Comparison of ENCODE assay signal across 8 mouse cellular contexts in genomic region chr7:81493331-81494021, GRCm38 (mm10). TPM values are rescaled to one million over a fixed set of nuclear protein-coding genes. Genes with fewer than 3 reads are reported as not detected.
DNase-seq lines count a peak whose midpoint lies in the region; ATAC-seq and TF ChIP-seq lines count a peak whose summit lies in the region.

Gene Ap3b2 (minus strand): TSS chr7:81493925.

- no peaks in the 10 kb centered on the region for H3K36me3 ChIP-seq in forebrain, embryonic 11.5 days (ENCODE audit: control insufficient read depth, insufficient read depth, low read length)
- no peaks in the 10 kb centered on the region for H3K36me3 ChIP-seq in heart, embryonic 15.5 days
- no peaks in the 10 kb centered on the region for H3K36me3 ChIP-seq in liver, embryonic 12.5 days
- H3K36me3 ChIP-seq in stomach, postnatal 0 days (ENCODE audit: control insufficient read depth, insufficient read depth, low read length): no peaks in the 10 kb centered on the region

- DNase-seq in CD4-positive helper T cell, adult 2 months (ENCODE audit: low read depth, low spot score): peak; percentile 30
- DNase-seq in c-Kit-positive CD71-negative TER-119-negative erythroid progenitor cells, embryonic 14.5 days (ENCODE audit: low read depth): peak; percentile 35
- DNase-seq in forebrain, embryonic 11.5 days (ENCODE audit: low spot score): peak; percentile 86
- DNase-seq in kidney, postnatal 25 days: peak; percentile 56 to 78
- peak; percentile 85 for DNase-seq in neural tube, embryonic 10.5 days (ENCODE audit: extremely low spot score, low spot score)
- peak; percentile 79 for DNase-seq in stomach, postnatal 0 days (ENCODE audit: low spot score)

- under 1% methylated on average over 57 of the region's 57 CpGs for WGBS in forebrain, embryonic 11.5 days
- WGBS in heart, embryonic 15.5 days: under 1% methylated on average over 57 of the region's 57 CpGs
- WGBS in liver, embryonic 12.5 days (ENCODE audit: insufficient replicate concordance): under 1% methylated on average over 57 of the region's 57 CpGs
- under 1% methylated on average over 50 of the region's 57 CpGs for WGBS in stomach, postnatal 0 days

- peak within 1 kb of the TSS; percentile 87 for H3K4me2 ChIP-seq in forebrain, embryonic 11.5 days (ENCODE audit: low read depth, low read length, severe bottlenecking)
- H3K4me2 ChIP-seq in heart, embryonic 15.5 days: peak within 1 kb of the TSS; percentile 91
- H3K4me2 ChIP-seq in liver, embryonic 12.5 days: peak within 1 kb of the TSS; percentile 64
- peak within 1 kb of the TSS; percentile 62 for H3K4me2 ChIP-seq in stomach, postnatal 0 days (replicated peaks; ENCODE audit: low read depth)

- H3K4me3 ChIP-seq in forebrain, embryonic 11.5 days (ENCODE audit: low read depth, low read length): peak within 1 kb of the TSS; percentile 60
- peak within 1 kb of the TSS; percentile 57 for H3K4me3 ChIP-seq in heart, embryonic 15.5 days
- peak within 1 kb of the TSS; percentile 47 for H3K4me3 ChIP-seq in liver, embryonic 12.5 days
- H3K4me3 ChIP-seq in stomach, postnatal 0 days (ENCODE audit: low read depth, low read length): peak within 1 kb of the TSS; percentile 40

- peaks cover 10% of the 10 kb centered on the region for H3K4me1 ChIP-seq in forebrain, embryonic 11.5 days (replicated peaks; ENCODE audit: control insufficient read depth, insufficient read depth, low read length)
- peaks cover 9% of the 10 kb centered on the region for H3K4me1 ChIP-seq in heart, embryonic 15.5 days (replicated peaks)
- H3K4me1 ChIP-seq in liver, embryonic 12.5 days: peaks cover 7% of the 10 kb centered on the region; the same call in 1 of the 2 replicates
- no peaks in the 10 kb centered on the region for H3K4me1 ChIP-seq in stomach, postnatal 0 days (replicated peaks; ENCODE audit: control insufficient read depth, insufficient read depth)

- H3K27ac ChIP-seq in forebrain, embryonic 11.5 days (ENCODE audit: low read depth, low read length): peak within 1 kb of the TSS; percentile 83
- H3K27ac ChIP-seq in heart, embryonic 15.5 days: no peak within 1 kb of the TSS
- no peak within 1 kb of the TSS for H3K27ac ChIP-seq in liver, embryonic 12.5 days
- H3K27ac ChIP-seq in stomach, postnatal 0 days (replicated peaks): no peak within 1 kb of the TSS

- H3K27me3 ChIP-seq in forebrain, embryonic 11.5 days (ENCODE audit: control insufficient read depth, insufficient read depth, low read length): peaks cover 5% of the 10 kb centered on the region; the same call in 1 of the 2 replicates
- peaks cover 54% of the 10 kb centered on the region for H3K27me3 ChIP-seq in heart, embryonic 15.5 days
- H3K27me3 ChIP-seq in liver, embryonic 12.5 days (replicated peaks): peaks cover 64% of the 10 kb centered on the region
- H3K27me3 ChIP-seq in stomach, postnatal 0 days (ENCODE audit: control insufficient read depth, insufficient read depth, low read length): 0 out of 2 replicates have a peak, but pooled peaks cover 3% of the 10 kb centered on the region

- no peak for TF ChIP-seq CTCF in stomach, postnatal 0 days (IDR thresholded peaks at IDR 0.05; ENCODE audit: low read depth)

- H3K9me3 ChIP-seq in forebrain, embryonic 11.5 days (ENCODE audit: control insufficient read depth, low read length): no peaks in the 10 kb centered on the region
- H3K9me3 ChIP-seq in heart, embryonic 15.5 days (replicated peaks): no peaks in the 10 kb centered on the region
- H3K9me3 ChIP-seq in liver, embryonic 12.5 days (replicated peaks): no peaks in the 10 kb centered on the region
- no peaks in the 10 kb centered on the region for H3K9me3 ChIP-seq in stomach, postnatal 0 days (ENCODE audit: control insufficient read depth, low read length)

- ATAC-seq in forebrain, embryonic 11.5 days (replicated peaks; ENCODE audit: low FRiP score): peak; percentile 87
- peak; percentile 66 for ATAC-seq in heart, embryonic 15.5 days (replicated peaks; ENCODE audit: insufficient number of reproducible peaks, insufficient read depth, low FRiP score, low read depth)
- peak; percentile 57 for ATAC-seq in liver, embryonic 12.5 days
- peak; percentile 76 for ATAC-seq in stomach, postnatal 0 days (ENCODE audit: low FRiP score, low TSS enrichment)

- TF ChIP-seq EP300 in stomach, postnatal 0 days (optimal IDR thresholded peaks at IDR 0.05): no peak

- peak within 1 kb of the TSS; percentile 74 for H3K9ac ChIP-seq in forebrain, embryonic 11.5 days (ENCODE audit: low read length)
- H3K9ac ChIP-seq in heart, embryonic 15.5 days: no peak within 1 kb of the TSS
- no peak within 1 kb of the TSS for H3K9ac ChIP-seq in liver, embryonic 12.5 days
- H3K9ac ChIP-seq in stomach, postnatal 0 days (ENCODE audit: low read length): no peak within 1 kb of the TSS

RNA-seq across cellular contexts. Expression of gene Ap3b2, which starts in this region (rescaled TPM):
- 26.1 and 27.3 TPM in 2 replicates for polyA plus RNA-seq in forebrain, embryonic 11.5 days (2014; fragmentation: Nextera tagmentation; extraction: Ambion mirVana)
- 0.88 and 2.5 TPM in 2 replicates for polyA plus RNA-seq in heart, embryonic 15.5 days (2015; fragmentation: Nextera tagmentation; extraction: Ambion mirVana)
- polyA plus RNA-seq in liver, embryonic 12.5 days (2016; fragmentation: Nextera tagmentation; extraction: Ambion mirVana): 0.13 and 0.35 TPM in 2 replicates
- 2.1 and 2.2 TPM in 2 replicates for polyA plus RNA-seq in stomach, postnatal 0 days (2015; fragmentation: Nextera tagmentation; extraction: Ambion mirVana)

Comparison
In these comparisons a context has a peak if more than half of its experiments do, and no peak if none do; other contexts are left out.
1. Peak in ATAC-seq, H3K4me3 ChIP-seq and H3K4me2 ChIP-seq in liver, embryonic 12.5 days; RNA of the gene not detected or under 1 TPM.
2. DNase-seq: peak in every context shown above with its lines; median percentile 86 in forebrain, embryonic 11.5 days; 85 in neural tube, embryonic 10.5 days; 79 in stomach, postnatal 0 days; 67 in kidney, postnatal 25 days; 35 in c-Kit-positive CD71-negative TER-119-negative erythroid progenitor cells, embryonic 14.5 days; 30 in CD4-positive helper T cell, adult 2 months.